Mouse (Mus musculus): ENCODE measurements around the gene Fgf11.

Gene Fgf11

GRCm38 (mm10) chr11:69801379-69801977 lies at the start of gene Fgf11:
Gene Fgf11 (minus strand): TSS chr11:69801857.
- DNase-seq (ENCODE audit: low spot score in 2 of 2): no peak

GRCm38 (mm10) chr11:69850754-69851153 lies 49.1 kb upstream of the Fgf11 start:
- no peak for DNase-seq (ENCODE audit: low spot score in 2 of 2)

DNA sequence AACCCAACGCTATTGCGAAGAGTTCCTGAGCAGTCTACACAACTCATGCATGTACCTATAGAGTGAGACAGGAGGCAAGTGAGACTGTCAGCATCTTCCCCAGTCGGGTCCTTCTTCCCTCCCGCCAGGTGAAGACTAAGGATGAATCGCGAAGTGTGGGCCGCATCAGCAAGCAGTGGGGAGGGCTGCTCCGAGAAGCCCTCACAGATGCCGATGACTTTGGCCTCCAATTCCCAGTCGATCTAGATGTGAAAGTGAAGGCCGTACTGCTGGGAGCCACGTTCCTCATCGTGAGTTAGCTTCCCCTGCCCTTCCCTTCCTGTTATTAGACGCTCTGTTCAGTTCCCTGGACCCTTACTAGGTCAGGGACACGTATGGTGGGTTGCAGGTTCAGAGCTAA lies 48.2 kb upstream of the Fgf11 start:
- DNase-seq (ENCODE audit: low spot score in 2 of 2): no peak

DNA sequence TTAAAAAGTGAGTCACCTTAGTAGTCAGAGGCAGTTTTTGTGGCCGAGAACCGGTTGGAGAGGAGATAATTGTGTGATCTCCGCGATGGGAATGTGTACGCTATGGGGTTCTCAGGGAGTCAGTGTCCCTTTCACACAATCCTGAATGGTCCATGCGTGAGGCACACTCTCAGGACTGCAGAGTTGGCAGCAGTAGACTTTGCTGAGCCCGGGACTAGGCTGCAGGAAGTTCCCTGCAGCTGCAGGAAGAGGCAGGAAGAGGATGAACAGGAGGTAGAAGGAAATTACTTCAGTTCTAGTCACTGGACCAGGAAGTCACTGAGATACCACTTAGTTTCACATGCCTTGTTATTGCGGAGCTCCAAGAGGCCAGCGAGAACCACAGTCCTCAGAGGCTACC lies 47.5 kb upstream of the Fgf11 start:
- DNase-seq (ENCODE audit: low spot score in 2 of 2): no peak

- DNase-seq (ENCODE audit: low spot score in 2 of 2): no peak
These were observed 46.4 kb upstream of the Fgf11 start for GRCm38 (mm10) chr11:69848021-69848420.

DNA sequence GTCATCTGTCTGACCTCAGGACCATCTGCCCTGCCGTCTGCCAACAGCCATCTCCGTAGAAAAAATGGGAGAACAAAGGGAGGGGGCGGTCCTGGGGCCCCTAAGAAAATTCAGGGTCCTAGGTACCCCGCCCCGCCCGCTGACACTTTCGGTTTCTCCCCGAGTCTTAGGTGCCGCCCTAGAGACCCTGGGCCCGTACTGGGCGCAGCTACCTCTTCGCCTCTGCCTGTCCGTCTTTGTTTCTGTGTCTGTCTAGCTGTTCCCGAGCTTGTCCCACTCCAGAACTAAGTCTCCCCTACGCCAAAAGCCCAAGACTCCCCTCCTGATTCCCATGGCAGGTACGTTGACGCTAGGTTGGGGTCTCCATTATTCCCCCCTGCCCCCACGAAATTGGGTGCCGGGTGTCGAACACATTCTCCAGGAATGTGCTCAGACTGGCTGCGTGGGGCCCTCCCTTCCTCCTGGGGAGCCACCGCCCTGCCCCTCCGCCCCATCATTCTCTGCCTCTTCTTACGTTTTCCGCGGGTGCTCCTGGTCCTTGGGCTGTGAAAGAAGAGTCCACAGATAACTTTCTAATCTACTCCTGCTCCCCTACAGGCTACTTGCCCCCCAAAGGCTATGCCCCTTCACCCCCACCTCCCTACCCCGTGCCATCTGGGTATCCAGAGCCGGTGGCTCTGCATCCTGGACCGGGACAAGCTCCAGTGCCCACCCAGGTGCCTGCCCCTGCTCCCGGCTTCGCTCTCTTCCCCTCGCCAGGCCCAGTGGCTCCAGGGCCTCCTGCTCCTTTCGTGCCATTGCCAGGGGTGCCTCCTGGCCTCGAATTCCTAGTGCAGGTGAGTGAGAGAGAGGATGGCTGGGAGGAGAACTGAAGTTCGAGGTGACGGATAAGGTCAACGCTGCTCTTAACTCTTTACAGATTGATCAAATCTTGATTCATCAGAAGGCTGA lies 45.4 kb upstream of the Fgf11 start:
- no peak for DNase-seq (ENCODE audit: low spot score in 2 of 2)

DNA sequence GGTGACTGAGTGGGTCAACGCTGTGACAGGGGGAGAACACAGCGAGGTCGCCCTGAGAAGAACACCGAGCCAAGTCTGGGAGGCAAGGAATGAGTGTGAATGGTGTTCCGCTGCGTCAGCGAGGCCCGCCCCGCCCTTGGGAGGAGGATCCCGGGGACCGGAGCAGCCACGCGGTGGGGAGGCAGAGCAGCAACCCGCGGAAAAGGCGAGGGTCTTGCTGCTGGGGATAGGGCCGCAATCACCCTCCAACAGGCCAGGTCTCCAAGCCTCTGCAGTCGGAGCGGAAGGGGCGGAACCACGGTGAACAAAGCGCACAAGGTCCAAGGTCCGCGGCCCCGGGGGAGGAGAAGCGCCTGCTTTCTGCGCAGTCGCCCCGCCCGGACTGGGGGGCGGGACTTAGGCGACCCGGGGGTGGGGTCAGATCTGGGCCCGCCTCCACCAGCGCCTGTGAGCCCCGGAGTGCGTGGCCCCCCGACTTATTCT lies 44.6 kb upstream of the Fgf11 start, which contains the start of gene Plscr3:
TSS of gene Plscr3 (plus strand) at position 179 of the 483 bp plus-strand sequence.
- peak; percentile 78 to 80 for DNase-seq (ENCODE audit: low spot score in 2 of 2)

- DNase-seq (ENCODE audit: low spot score in 2 of 2): no peak
These were observed 37.1 kb upstream of the Fgf11 start for GRCm38 (mm10) chr11:69838714-69839104.

GRCm38 (mm10) chr11:69837952-69838713 lies 36.5 kb upstream of the Fgf11 start, which contains the start of gene Tmem256:
Gene Tmem256 (plus strand): TSS chr11:69838514.
- DNase-seq (ENCODE audit: low spot score in 2 of 2): peak; percentile 96 to 98

DNA sequence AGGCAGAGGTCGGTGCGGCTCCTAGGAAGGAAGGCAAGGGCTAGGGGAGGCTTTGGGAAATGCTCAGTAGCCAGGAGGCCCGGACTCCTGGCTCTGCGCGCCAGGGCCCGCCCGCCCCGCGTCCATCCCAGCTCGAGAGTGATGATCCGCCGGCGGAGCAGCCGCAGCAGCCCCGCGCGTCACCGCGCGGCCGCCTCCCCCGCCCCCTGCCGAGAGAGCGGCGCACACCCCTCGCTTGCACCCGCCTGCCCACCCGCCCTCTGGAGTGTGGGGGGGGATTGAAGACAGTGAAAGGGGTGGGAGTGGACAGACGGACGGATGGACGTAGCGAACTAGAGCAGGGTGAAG lies 35.9 kb upstream of the Fgf11 start, which contains the start of gene Nlgn2:
TSS of gene Nlgn2 (minus strand) at position 181 of the 348 bp plus-strand sequence.
- no peak for DNase-seq (ENCODE audit: low spot score in 2 of 2)

DNA sequence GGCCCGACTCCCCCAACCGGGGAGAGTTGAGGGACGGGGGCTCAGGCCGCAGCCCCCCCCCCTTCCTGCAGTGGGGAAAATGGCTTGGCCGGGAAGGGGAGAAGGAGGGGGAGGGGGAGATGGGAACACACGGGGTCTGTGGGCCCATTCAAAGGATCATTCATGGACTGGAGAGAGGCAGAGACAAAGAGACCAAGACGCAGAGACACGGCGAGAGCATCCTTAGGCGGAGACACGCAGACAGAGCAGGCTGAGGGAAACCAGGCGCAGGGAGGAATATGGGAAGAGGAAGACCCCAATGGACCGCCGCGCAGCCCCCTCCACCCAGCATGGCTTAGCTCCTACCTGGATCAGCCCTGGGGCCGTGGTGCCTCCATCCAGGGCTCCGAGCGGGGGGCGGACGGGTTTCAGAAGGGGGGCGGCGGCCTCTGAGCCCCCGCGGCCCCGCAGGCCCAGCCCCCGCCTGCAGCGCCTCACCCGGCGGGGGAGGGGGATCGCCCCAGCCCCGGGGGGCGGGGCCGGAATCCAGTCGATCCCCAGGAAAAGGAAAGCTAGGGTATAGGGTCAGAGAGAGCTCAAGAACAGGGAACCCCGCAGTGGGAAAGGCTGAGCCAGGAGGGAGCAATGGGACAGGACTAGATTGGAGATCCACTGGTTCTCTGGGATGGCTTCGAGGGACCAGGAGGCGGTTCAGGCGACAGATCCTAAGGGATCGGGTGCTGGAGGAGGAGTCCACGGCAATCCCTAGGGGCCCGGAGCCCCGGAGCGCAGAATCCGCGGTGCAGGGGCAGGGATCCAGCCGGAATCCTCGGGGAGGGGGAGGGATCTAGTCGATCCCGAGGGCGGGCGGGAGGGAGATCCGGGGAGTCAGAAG lies 35.3 kb upstream of the Fgf11 start:
- no peak for DNase-seq (ENCODE audit: low spot score in 2 of 2)

GRCm38 (mm10) chr11:69835966-69836335 lies 34.3 kb upstream of the Fgf11 start:
- no peak for DNase-seq (ENCODE audit: low spot score in 2 of 2)

- no peak for DNase-seq (ENCODE audit: low spot score in 2 of 2)
These were observed 33.8 kb upstream of the Fgf11 start for GRCm38 (mm10) chr11:69835326-69835965.

DNA sequence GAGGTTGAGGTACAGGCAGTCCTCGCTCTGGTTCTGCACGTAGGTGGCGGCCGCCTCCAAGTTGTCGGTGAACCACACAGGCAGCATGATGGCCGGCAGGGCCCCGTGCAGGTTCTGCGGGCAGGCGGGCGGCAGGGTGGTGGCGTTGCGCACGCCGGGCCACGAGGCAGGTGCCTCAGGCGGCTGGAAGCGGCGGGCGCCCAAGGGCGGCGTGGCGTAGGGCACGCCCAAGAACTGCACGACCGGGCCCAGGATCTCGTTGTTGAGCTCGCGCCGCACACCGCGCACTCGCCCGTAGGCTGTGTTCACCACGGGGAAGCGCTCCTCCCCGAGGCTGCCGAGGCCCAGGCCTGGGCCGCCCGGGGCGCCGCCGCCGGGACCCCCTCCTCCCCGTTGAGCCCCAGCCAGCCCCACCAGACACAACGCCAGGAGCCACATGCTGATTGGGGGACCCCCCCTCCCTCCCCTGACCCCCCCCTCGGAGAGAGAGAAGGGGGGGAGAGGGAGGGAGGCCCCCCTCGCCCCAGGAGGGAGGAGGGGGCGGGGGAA lies 32.4 kb upstream of the Fgf11 start:
- DNase-seq (ENCODE audit: low spot score in 2 of 2): peak in 1 of 2 experiments; percentile 41

- DNase-seq (ENCODE audit: low spot score in 2 of 2): no peak
These were observed 31.9 kb upstream of the Fgf11 start for GRCm38 (mm10) chr11:69833554-69833953.

- DNase-seq (ENCODE audit: low spot score in 2 of 2): no peak
These were observed 27.2 kb upstream of the Fgf11 start for GRCm38 (mm10) chr11:69828832-69829231.

DNA sequence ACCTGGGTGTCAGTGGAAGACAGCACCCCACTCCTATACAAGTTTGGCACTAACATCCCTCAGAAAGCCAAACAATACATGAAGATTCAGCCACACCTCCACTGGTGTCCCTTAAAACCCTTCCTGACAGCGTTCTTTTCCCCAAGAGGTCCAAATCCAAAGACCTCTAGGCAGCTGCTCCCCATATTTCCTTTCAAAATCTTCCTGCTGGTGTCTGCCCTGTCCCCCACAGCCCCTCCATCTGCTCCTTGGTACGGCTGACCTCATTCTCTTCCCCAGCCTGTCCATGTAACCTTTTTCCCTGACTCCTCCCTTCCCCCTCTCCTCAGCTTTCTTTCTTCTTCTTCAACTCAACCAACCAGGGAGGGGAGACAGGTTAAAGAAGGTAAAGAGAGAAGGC lies 21.8 kb upstream of the Fgf11 start:
- DNase-seq (ENCODE audit: low spot score in 2 of 2): no peak

DNA sequence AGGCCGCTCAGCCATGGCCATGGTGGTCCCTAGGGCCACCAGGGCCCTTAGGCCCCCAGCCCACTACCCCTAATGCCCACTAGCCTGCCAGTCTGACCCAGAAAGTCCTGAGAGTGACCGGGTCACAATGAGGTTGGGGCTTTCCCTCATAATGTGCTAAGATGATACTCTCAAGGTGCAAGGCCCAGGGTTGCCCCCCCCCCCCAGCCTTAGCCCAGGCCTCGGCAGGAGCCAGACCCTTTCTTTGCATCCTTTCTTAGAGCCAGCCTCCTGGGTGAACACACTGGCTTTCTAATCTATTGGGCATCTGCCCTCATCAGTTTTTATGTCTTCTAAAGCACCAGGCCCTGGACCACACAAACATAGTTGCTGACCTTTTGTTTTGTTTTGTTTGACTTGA lies 20.4 kb upstream of the Fgf11 start, which contains the start of gene Spem1:
TSS of gene Spem1 (minus strand) at position 101 of the 400 bp plus-strand sequence.
- no peak for DNase-seq (ENCODE audit: low spot score in 2 of 2)

DNA sequence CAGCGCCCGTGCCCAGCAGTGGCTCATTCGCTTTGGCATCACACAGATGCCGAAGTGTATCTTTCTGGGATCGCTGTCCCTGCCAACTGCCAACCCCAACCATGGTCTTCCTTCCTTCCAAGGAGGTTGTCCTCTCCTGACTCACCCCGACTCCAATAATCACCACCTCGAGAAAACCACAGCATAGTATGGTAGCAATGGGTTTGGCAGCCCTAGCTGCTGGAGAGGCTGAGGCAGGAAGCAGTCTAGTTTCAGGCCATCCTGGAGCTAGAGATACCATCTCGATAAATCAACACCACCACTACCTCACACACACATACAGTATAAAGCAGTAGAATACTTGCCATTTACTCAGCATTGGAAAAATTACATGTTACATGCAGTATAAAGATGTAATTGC lies 17.2 kb upstream of the Fgf11 start:
- DNase-seq (ENCODE audit: low spot score in 2 of 2): no peak

DNA sequence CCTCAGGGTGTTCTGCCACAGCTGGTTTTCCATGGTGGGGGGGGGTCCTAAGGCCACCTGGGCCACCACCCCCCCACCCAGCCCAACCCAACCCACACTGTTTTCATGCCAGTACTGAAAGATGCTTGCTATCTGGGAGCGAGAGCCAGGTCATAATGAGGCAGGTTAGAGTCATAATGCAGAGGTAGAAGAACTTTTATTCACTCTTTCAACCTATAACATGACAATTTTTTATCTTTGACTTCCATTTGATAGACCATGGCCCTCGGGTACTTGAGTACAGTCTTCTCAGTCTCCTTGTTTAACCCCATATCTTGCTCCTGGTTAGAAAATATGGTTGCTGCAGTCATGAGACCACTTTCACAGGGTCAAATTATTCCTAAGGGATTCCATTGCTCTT lies 16.7 kb upstream of the Fgf11 start, which contains the start of gene Spem2:
TSS of gene Spem2 (minus strand) at position 101 of the 400 bp plus-strand sequence.
- no peak for DNase-seq (ENCODE audit: low spot score in 2 of 2)

Data from right cerebral cortex, postnatal 36 days (tissue).